Mouse (Mus musculus) thymus, postnatal 14 days (tissue): ENCODE measurements at regions not wholly inside any gene's neighbourhood (a gene's known extent, or its start where the extent isn't known, plus 50 kb on each side); places are given as distances from the start of the nearest gene placed in this dataset.
A peak's percentile ranks its signal among the peaks of the same experiment; 100 is the strongest.

Experiments used
- DNase-seq: peaks from one replicate; pipeline ENCODE4 v3.0.0; 2021

- peak; percentile 60 for DNase-seq
These were observed 182.1 kb upstream of the Foxn2 start for GRCm38 (mm10) chr17:88258361-88258796.

DNA sequence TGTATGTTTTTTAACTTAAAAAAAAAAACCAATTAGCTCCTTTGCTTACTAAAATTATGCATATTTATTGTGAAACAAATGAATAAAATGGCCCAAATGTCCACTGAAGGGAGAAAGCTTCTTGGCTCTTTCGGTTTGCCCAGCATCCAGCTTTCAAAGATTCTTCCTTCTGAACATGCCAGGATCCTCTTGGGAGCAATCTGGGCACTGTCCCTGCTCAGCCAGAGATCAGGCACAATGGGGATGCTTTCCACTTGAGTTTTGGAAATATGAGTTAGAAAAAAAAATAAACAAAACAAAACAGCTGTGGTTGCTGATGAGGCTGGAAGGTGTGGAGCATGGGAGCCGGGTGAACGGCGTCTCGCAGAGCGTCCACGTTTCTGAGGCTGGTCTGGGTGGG is 180.3 kb upstream of the Foxn2 start:
- no peak for DNase-seq

DNA sequence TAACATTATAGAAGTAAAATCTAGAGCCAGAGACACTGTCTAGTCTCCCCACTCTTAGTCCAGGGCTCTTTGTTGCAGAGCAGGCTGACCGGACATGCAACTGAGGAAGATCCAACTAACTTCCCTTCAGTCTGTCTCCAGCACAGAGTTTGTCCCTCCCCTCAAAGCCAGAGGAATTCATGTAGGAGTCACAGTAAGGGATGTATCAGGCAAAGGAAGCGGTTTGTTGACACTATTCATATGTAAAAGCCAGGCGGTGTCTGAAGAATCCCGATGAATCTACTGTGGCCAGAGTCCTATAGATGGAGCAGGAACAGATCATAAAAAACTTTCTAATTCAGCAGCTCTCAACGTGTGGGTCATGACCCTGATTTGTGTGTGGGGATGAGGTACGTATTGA is 179.7 kb upstream of the Foxn2 start:
- no peak for DNase-seq

DNA sequence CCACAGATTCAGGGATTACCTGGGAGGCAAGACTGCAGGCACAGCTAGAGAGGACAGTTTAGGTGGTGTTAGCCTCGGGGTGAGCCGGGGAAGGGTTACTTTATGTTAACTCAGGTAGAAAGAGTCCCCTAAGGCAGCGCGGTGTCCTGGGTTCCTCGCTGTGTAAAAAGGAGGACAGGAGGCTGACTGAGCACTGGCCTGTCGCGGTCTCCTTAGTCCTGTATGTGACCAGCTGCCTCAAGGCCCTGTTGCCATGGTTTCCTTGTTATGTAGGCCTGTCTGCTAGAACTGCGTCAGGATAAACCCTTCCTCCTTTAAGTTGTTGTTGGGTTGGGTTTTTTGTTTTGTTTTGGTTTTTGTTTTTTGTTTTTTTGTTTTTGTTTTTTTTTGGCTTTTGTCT is 179.0 kb upstream of the Foxn2 start:
- no peak for DNase-seq

DNA sequence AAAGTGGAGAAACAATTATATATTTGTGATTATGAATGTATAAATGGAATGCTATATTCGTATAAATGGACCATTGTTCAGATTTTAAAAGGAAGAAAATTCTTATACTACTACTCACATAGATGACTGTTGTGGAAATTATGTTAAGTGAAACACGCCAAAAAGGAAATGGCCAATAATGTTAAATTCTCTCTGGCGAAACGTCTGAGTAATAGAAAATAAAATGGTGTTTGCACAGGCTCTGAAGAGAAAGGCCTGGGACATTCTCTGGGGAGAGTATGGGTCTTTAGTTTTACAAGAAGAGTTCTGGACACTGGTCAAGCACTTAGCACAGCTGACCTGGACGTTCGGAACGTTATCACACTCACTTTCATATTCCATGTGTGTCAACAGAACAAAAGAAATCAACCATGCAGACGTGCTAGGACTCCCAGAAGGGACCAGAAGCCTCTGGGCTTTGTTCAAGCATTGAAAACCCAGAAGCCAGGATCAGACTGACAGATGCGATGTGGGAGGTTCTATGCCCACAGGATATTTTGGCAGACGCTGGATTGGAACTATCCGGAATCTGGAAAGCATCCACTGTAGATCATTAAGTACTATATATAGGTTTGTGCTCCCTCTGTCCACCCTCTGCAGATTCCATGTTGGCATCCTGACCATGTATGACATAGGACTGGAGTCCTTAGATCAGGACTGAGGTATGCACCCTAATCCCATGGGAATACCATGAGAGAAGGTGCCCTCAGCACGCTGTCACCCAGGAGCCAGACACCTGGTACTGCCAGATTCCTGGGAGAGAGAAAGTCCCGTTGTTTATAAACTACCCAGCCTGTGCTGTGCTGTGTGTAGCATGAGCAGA is 178.0 kb upstream of the Foxn2 start:
- DNase-seq = no peak

DNA sequence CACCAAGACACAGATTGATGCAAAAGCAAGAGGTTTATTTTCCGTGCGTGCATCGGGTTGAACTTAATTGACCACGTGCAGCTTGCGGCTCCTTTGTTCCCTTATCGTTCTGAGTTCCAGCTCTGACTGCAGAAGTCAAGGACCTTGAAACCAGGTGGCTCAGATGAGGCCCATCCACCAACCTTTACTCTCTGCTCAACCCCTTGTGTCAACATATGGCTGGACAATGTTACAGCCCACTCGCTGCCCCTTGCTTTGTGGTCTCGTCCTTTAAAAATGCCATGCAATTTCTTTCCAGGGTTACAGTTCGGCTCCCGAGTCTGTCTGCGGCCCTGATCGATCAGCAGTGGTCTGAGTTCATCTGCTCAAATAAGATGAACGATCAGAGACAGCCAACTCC is 175.2 kb upstream of the Foxn2 start:
- DNase-seq = no peak

DNA sequence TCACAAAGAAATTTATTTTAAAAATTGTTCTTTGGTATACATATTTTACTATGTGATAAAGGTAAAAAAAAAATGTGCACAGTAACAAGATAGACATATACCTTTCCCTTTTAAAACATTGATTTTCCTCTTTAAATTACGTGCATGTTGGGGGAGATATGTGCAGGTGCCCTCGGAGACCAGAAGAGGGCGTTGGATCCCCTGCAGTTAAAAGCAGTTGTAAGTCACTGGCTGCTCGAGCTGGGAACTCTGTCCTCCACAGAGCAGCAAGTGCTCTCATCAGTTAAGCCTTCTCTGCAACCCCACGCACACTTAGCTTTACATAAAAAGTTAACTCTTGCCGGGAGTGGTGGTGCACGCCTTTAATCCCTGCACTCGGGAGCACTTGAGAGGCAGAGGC is 172.3 kb upstream of the Foxn2 start:
- no peak for DNase-seq

DNA sequence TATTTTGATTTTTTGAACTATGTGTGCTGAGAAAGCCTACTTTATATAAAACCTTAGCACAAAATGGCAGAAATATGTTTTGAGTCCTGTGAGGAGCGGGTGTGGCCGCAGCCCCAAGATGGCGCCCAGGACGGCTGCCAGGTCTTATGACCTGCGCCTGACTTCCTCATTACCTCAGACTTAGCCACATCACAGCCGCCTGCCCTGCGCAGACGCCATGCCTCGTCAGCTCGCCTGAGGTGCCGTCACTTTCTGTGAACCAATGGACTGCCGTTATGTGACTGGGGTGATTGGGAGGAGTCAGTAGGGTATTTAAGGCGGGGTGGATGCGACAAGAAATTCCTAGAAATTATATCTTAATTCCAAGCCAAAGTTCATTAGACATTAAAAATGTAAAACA is 171.7 kb upstream of the Foxn2 start:
- no peak for DNase-seq

- no peak for DNase-seq
These were observed 169.6 kb upstream of the Foxn2 start for GRCm38 (mm10) chr17:88270896-88271295.

GRCm38 (mm10) chr17:88272161-88272560 is 168.3 kb upstream of the Foxn2 start:
- no peak for DNase-seq

- DNase-seq = no peak
These were observed 167.0 kb upstream of the Foxn2 start for GRCm38 (mm10) chr17:88273520-88273919.

DNA sequence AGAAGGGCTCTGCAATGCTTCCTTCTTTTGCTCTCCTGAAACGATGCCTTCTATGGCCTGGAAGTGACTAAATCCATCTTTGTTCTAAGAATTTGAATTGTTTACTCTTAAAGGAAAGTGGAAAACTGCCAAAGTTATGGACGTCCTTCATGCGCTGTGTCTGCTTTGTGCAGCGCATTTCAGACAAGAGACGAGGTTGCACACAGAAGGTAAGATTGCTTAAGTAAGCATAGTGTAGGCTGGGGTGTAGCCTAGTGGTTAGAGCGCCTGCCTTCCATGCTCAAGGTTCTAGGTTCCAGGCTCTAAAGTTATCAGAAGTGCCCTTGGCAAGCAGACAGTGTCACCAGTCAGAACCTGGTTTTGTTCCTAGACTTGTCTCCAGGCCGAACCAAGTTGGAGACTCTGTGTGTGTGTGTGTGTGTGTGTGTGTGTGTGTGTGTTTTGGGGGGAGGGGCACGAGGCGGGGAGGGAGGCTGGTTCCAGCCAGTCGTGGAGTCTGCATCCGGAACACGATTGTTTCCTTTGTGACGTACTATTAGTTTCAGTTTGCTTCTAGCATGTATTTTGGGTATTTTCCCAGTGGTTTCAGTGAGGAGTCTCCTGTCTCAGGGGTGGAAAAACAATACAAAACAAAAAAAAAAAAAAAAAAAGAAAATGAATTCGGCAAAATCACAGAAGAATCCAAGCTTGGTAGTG is 166.4 kb upstream of the Foxn2 start:
- no peak for DNase-seq

DNA sequence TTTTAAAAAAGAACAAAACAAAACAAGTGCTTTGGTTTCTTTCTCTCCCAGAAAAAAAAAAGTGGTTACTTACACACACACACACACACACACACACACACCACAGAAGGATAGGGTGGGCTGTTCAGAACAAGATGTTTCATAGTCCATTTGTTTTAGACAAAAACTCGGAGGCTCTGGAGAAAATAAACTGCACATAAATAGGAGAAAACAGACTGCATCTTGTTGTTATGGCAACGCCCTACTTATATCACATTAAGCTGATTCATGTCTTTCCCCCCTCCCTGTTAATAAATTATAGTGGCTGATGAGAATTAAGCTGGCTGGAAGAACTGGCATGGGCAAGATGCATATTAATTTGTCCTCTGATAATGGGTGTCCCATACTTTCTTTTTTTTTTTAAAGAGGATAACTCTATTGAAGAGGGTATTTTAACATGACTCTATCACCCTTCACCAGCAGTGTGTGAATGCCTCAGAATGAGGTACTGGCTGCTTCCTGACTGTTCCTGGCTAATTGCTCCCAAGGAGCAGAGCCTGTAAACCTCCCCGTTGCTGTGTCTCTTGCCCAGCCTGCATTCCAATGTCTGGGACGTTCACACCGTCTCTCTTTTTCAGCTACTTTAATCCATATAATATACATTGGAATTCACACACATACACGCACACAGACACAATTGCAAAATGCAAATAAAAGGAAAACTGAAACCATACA is 165.6 kb upstream of the Foxn2 start:
- no peak for DNase-seq

DNA sequence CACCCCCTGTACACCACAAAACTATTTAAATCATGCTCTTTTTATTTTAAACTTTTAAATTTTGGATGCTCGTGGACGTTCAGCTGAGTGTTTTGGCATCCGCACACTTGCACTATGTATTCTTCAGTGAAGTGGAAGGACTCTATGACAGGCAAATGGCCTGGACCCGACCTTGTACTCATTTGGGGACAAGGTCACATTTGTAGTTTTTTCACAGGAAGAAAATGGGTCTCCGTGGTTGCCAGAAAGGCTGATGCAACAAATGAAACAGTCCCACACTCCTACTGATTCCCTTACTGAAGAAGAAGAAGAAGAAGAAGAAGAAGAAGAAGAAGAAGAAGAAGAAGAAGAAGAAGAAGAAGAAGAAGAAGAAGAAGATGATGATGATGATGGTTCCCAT is 160.9 kb upstream of the Foxn2 start:
- DNase-seq = no peak

DNA sequence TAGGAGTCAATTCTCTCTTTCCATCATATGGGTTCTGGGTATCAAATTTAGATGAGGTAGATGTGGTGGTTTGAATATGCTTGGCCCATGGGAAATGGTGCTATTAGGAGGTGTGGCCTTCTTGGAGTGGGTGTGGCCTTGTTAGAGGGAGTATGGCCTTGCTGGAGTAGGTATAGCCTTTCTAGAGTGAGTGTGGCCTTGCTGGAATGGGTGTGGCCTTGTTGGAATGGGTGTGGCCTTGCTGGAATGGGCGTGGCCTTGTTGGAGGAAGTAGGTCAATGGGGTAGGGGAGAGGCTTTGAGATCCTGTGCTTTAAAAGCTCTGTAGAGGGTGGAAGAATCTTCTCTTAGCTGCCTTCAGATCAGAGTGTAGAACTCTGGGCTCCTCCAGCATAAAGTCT is 157.8 kb upstream of the Foxn2 start:
- DNase-seq = no peak

- no peak for DNase-seq
These were observed 156.0 kb upstream of the Foxn2 start for GRCm38 (mm10) chr17:88284477-88284876.

DNA sequence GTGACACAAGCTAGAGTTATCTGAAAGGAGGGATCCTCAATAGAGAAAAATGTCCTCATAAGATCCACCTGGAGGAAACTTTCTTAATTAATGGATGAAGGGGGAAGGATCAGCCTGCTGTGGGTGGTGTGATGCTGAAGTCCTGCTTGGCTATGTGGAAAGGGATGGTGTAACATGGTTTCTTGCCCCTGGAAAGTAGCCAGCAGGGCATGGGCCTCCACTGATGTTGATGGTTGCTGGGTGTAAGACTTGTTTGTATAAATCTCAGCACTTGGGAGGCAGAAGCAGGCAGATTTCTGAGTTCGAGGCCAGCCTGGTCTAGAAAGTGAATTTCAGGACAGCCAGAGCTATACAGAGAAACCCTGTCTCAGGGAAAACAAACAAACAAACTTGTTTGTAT is 152.7 kb upstream of the Foxn2 start:
- DNase-seq = no peak

DNA sequence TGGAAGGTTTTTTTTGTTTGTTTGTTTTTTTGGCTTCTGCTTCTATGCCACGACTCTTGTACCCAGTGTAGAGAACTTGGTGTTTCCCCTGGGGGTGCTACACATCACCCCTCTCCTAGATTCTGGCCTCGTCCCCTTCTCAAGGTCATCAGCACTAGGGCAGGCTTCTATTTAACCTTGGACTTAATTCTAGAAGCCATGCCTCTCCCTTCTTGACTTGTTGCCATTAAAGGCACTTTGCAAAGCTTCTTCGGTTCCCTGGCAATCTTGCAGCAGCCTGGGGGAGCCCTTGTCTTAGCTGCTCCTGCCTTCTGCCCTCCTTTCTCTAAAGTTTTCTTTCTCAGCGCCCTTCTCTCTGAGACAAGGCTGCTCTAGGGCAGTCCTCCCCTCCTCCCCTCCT is 143.0 kb upstream of the Foxn2 start:
- no peak for DNase-seq

- DNase-seq = peak; percentile 28
These were observed 136.5 kb upstream of the Foxn2 start for GRCm38 (mm10) chr17:88303991-88304390.

DNA sequence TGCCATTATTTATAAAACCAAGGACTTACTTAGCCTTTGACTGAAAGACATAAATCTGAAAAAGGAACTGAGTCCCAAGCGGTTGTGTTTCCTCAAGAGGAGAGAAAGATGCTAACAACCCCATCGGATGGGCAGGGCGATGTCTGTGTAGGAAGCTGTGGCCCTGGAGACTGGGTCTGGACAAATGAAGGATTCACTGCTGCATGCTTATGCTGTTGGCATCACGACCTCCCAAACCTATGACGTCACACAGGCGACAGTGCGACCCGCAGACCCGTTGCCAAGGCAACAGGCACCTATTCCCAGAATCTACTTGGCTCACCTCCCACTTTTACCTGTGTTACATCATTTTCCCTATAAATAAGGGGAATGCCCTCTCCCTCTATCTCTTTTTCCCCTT is 135.3 kb upstream of the Foxn2 start:
- DNase-seq = no peak

DNA sequence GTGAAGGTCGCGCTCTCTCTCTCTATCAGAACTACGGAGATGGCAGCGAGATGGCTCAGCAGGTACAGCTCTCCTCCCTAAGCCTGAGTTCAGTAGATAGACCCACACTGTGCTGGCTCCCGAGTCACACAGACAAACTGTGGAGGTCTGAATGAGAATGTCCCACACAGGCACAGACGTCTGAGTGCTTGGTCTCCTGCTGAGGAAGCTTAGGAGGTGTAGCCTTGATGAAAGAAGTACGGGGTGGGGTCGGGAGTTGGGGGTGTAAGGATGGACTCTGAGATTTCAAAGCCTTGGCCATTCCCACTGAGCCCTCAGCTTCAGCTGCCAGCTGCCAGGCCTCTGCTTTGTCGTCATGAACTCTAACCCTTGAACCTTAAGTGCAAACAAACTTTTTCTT is 134.2 kb upstream of the Foxn2 start:
- DNase-seq = no peak

GRCm38 (mm10) chr17:88307082-88307481 is 133.4 kb upstream of the Foxn2 start:
- DNase-seq = no peak

DNA sequence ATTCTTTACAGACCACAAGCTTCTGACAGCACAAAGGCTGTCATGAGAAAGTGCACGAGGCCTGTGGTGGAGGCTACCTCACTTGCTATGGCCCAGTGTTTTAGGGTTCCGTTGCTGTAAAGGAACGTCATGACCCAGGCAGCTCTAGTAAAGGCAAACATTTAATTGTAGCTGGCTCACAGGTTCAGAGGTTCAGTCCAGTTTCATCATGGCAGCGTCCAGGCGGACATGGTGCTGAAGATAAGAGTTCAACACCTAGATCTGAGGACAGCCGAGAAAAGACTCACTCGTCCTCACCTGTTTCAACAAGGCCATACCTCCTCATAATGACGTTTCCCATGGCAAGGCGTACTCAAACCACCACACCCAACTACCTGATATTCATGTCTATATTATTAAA is 132.7 kb upstream of the Foxn2 start:
- DNase-seq = no peak

DNA sequence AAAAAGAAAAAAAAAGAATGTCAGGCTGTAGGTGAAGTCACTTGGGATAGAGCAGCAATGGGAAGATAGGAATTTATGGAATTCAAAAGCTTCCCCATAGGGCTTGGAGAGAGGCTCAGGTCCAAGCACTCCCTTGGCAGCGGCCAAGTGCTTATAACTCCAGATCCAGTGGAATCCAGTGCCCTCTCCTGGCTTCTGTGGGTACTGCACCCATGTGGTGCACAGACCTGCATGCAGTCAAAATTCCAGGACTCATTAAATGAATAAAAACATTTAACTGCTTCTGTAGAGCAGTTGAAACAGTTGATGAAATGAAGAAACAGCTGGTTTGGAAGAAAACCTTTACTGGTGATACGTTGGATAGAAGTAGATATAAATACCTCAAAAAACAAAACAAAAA is 127.6 kb upstream of the Foxn2 start:
- peak; percentile 34 for DNase-seq
